Mouse (Mus musculus) kidney, adult 11 months (tissue): ENCODE data around the gene Irak2.

Source experiments
- DNase-seq: peaks from one replicate; pipeline ENCODE4 v3.0.0; 2022

Gene Irak2

DNA sequence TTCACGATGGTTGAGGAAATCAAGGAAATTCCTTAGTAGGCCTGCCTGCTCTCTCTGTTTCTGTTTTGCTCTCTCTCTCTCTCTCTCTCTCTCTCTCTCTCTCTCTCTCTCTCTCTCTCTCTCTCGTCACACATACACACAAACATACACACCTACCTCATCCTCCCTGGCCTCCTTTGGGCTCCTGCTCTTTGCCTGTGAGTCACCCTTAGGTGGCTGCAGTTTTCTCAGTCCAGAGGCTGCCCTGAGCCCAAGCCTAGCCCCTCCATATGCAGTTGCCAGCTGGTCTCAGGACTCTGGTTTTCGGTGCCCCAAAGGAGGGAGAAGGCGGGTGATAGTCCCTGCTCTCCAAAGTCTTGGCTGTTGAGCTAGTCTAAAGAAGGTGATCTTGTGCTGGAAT lies 4.8 kb downstream of the Irak2 start:
- no peak for DNase-seq

DNA sequence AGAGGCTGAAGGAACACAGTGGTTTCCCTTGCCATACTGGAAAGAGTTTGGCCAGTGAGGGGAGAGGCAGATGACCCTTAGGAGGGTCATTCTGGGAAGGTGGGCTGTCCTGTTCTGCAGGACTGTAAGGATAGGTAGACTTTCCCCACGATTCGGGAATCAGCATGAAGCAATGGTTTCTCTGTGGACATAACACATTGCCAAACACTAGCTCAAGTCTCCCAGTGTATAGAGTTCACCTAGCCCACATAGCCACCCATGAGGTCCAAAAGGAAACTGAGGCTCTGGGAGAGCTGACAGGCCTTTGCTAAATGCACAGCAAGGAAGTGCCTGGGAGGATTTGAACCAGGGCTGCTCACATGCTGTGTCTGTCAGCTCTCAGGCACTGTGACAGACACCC lies 5.7 kb downstream of the Irak2 start:
- DNase-seq, result no peak

DNA sequence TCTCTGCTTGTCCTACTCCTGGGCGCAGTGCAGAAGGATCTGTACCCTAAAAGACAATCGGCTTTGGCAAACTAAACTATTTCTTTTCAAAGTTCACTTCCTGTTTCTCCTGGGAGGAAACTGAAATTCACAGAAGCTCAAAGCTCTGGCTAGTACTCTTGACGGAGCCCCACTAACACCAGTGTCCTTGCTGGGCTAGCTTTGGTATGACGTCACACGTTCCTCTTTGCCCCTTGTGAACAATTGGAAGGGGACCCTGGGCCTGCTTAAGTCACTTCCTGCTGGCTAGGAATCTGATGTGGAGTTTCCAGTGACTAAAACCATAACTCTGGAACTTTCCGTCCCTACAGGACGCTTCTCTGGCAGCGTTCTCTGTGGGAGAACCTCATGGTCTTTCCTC lies 6.5 kb downstream of the Irak2 start:
- peak; percentile 68 for DNase-seq

DNA sequence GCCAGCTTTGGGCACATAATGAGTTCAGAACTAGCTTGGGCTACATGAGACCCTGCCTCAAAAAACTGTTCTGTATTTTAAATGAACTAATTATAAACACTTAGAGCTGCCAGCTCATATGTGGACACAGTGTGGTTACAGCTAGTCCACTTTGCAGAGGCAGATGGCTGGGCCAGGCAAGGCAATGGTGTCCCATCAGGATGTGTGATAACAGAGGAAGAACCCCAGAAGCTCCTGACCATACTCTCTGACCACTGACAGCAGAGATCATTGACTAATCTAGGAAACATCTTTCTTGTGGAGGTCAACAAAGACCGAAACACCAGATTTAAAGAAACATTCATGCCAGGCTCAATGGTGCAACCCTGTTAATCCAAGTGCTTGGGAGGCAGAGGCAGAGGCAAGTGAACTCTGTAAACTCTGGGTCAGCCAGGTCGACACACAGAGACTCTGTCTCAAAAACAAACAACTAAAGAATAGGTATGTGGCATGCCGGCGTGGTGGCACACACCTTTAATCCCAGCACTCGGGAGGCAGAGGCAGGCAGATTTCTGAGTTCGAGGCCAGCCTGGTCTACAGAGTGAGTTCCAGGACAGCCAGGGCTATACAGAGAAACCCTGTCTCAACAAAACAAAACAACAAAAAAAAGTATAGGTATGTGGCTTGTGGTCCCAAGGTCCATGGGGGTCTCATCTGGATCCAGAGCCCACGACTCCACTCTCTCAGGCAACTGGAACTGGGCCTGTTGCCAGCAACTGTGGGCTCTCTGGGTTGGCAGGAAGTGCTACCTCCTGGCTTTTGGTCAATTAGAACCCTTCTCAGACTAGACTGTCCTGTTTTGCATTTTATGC lies 11.3 kb downstream of the Irak2 start:
- DNase-seq, result no peak

DNA sequence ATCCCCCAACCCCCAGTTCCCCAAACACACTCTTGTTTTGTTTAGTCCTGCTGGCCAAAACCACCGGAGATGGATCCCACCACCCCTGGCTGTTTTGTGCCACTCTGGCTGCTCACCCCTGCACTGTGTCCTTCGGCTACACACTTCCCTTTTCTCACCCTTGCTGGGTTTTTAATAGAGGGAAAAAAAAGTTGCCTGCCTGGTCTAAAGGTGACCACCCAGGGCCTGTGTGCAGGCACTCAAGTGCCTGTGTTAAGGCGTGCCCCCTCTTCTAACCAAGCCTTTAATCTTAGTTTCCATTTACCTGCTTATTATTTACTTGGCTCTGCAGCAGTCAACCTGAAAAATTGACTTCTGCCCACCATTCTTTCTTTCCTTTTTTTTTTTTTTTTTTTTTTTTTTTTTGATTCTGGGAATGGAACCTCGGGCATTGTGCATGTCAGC lies 12.0 kb downstream of the Irak2 start:
- DNase-seq, result no peak

DNA sequence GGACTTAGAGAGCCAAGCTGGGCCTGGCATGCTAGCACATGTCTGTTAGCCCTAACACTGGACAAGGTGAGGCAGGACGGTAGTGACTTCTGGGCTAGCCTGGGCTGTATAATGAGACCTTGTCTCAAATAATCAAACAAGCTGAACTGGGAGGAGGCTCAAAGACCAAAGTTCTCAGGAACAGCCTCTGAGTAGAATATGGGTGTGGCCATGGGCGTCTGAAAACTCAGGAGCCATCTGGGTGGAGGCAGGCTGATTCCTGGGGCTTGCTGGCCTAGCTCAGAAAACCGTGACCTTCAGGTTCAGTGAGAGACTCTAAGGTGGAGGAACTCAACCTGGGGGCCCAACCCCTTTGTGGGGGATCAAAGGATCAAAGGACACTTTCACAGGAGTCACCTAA lies 13.4 kb downstream of the Irak2 start:
- no peak for DNase-seq

DNA sequence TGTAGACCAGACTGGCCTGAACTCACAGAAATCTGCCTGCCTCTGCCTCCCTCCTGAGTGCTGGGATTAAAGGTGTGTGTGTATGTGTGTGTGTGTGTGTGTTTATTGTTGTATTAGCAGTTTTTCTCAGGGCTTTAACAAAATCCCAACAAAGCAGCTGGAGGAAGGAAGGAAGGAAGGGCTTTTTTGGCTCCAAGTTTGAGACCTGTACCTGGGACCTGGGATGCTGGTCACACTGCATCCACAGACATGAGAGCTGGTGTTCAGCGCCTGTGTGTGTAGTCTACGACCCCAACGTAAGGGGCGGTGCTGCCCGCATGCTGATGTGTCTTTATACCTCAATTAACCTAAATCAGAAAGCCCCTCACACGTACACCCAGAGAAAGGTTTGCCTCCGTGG lies 15.3 kb downstream of the Irak2 start:
- no peak for DNase-seq

DNA sequence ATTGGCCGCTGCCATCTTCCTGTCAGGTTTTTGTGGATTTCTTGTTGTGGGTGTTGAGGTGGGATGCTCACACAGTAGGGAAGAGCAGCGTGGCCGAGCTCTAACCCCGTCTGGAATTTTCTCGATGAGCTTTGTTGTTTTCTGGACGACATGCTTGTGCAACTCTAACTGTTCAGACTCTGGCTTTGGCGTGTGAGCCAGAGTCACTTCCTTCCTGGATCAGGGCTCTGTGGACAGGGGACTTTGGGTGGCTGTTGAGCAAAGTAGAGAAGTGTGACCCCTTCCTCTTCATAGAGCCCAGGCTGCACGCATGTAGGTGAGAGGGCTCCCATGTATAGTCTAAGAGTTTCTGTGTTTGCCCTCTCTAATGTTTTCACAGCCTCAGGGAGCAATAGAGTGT lies 15.8 kb downstream of the Irak2 start:
- DNase-seq, result no peak

DNA sequence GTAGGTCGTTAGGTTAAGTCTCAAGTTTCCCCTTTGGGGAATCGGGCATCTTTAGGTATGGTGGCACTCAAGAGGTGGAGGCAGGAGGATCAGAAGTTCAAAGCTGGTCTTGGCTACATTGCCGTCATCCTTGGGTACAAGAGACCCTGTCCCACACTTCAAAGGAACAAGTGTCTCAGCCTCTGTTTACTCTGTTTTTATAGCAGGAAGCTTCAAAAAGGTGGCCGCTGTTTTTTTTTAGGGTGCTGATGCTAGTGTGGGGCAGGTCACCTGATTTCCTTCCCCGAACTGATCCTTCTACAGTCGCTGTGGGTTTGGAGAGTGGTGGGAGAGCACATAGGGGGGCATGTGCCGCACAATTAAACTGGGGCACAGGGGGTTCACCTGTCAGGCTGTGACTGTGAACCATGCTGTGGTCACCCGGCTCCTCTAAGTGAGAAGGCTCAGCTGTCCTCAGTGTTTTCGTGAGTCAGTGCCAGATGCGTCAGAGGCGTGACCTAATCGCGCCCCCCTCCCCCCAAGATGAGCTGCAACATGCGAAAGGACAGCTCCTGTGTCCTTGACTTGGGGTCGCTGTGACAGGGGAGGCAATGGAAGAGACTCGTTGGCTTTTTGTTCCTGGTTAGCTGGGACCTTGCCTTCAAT lies 16.6 kb downstream of the Irak2 start:
- DNase-seq, result no peak

DNA sequence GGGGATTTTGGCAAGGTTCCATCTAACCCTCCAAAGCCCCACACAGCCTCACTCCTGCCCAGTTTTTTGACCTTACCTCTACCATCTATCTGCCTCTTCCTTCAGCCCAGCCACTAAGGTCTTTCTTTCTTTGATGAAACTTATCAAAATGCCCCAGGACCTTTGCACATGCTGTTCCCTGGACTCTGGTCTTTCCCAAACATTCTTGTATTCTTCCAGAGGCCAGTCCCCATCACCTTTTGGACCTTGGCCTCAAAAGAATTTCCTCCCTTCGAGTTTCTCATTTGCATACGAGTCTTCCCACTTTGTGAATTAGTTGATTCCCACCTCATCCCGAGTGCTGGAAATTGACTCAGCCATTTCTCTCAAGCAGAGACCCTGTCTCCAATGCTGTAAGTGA lies 17.2 kb downstream of the Irak2 start:
- no peak for DNase-seq

DNA sequence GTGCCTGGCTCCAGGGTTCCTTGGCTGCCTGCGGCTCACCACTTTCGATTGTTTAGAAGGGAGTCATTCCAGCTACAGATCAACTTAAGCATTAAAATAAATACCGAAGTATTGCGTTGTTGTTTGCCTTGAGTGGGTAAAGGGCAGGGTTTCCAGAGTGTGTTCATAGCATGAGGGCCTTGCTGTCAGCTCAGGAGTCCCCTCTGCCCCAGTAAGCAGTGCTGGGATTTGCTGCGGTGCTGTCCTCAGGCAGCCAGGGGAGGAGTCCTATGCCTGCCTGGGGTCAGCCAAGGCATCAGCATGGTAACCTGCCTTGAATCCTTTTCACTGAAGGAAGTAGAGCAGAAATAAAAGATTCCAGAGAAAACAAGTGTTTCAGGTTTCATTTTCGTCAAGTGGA lies 18.6 kb downstream of the Irak2 start:
- peak; percentile 53 for DNase-seq

DNA sequence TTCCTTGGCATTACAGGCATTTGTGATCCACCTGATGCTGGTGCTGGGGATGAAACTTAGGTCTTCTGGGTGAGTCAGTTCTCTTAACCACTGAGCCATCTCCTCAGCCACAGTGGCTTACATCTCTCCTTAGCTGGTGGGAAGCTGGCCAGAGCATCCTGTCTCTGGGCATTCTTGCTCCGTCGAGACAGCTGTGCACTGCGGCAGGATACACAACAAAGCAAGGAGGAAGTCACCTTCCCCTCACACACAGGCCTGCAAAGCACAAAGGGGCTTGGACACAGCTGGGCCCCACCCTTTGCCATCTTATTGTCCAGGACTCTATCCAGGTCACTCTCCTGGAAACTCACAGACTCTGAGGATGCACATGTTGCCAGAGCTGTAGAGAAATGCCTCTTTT lies 20.0 kb downstream of the Irak2 start:
- DNase-seq, result peak; percentile 38

DNA sequence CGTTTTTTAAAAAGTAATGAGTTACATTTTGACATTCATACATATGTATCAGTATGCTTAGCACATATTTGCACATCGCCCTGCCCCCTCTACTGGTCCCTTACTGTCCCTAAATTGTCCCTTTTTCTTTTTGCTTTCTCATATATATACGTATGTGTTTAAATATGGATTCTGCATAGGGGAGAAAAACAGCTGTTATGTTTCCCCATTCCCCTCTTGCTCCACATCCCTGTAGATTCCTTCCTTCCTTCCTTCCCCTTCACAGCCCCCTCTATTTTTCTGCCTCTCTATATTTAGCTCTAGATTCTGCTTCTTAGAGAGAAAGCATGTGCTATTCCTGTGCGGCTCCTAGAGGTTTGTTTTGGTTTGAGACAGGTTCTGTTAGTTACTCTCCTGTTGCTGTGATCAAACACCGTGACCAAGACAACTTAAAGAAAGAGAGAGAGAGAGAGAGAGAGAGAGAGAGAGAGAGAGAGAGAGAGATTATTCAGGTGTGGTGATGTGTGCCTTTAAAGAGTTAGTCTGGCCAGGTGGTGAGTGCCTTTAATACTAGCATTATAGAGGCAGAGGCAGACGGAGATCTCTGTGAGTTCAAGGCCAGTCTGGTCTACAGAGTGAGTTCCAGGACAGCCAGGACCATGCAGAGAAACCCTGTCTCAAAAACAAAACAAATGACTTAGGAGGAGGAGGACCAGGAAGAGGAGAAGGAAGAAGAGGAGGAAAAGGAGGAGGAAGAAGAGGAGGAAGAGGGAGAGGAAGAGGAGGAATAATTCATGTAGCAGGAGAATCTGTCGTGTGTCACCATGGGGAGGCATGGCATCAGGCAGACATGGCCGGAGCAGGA lies 21.6 kb downstream of the Irak2 start:
- no peak for DNase-seq

DNA sequence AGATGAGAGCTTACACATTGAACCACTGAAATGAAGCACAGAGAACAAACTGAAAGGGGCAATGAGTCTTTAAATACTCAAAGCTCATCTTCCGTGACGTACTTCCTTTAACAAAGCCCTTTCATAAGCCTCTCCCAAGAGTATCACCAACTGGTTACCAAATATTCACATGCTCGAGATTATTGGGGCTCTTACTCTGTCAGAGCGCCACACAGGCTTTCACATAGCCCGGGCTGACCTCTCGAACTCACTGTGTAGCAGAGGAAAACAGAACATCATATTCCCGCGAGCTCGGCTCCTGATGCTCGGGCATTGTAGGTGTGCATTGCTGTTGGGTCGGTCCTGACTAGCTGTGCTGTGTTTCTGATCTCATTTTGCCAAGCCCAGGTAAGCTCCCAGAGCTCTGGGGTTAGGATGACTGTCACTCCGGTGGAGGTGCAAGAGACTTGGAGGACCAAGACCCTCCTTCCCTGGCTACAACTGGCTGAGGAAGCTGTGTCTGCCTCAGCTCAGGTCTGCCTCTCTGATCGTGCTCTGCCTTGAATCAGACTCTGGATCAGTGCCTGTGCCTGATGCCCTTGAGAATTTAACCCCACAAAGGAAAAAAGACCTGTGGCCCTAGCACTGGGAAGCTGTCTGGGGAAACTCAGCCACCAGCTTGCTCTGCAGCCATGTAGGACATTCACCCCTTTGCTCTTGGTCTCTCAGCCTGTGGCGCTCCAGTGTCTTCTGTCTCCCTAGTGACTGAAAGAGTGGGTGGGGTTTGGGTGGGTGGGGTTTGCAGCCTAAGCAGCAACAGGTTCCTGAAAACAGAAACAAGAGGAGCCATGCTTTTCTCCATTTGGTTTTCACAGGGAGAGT lies 22.5 kb downstream of the Irak2 start:
- no peak for DNase-seq

DNA sequence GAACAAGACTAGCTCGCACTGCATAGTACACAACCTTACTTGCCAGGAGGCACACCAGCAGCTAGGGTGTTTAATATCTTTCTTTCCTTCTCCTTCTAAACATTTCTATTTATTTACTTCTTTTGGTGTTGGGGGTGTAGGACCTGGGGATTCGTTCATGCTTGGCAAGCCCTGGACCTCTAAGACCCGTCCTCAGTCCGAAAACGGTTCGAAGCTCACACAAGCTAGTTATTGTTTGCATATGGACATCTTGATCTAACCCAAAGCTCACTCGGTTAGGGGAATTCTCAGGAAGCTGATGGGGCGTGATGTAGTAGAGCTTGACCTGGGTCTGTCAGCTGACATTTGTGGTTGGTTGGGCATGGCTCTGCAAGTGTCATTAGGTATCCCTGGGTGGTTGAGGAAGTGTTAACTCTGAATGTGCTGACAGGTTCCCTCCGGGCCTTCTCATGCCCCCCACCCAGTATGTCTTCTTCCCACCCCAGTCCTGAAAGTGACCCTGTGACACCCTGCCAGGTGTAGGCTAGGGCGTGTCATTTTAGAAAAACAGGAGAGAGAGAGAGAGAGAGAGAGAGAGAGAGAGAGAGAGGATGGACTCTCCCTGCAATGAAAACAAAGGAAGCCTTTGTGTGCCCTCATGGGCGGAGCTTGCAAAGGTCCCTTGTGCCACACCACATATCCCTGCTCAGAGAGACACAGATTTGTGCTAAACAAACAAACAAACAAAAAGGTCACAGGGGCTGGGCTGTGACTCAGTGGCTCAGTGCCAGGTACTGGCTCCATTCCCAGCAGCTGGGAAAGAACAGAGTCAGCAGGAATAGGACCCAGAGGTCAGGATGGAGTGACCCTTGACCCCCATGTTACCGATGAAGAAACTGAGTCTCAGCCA lies 23.3 kb downstream of the Irak2 start:
- DNase-seq, result peak; percentile 83

DNA sequence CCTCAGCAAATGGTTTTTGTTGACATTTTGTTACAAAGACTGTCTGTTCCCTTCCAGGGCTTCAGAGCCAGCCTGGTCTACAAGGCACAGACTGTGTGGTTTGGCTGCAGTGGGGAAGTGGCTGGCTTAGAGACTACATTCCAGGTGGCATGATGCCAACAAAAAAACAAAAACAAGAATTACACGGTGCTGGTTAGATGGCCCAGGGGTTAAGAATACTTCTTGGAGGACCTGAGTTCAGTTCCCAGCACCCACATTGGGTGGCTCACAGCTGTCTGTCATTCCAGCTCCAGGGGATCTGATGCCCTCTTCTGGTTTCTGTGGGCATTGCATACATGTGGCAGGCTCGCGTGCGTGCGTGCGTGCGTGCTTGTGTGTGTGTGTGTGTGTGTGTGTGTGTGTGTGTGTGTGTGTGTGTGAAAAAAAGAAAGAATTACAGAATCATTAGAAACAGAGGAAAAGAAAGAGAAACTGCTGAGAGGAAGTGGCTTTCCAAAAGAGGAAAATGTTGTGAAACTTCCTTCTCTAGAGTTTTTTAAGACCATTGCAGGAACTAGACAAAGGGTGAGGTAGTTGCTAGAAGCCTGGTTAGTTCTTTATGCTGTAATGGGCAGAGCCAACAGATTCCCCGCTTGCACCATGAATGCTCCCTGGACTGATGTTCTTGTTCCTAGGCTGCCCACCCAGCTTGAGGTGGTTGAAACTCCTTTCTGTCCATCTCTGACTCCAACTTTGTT lies 24.9 kb downstream of the Irak2 start:
- no peak for DNase-seq

DNA sequence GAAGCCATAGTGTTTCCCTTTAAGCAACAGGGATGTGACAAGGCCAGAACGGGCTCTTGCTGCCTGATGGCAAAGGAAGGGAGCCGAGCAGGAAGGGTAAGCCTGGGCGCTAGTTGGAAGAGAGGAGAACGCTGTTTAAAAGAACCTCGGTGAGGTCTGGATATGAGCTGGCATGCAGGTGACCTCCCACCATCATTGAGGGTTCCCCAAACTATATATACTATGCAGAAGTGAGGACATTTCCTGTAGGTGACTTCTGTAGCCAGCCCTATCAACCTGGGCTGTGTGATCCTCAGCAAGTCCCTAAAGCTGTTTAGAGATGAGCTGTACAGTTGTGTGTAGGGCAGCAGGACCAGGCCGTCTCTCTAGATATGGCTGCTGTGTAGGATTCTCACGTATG lies 26.0 kb downstream of the Irak2 start:
- DNase-seq, result no peak

DNA sequence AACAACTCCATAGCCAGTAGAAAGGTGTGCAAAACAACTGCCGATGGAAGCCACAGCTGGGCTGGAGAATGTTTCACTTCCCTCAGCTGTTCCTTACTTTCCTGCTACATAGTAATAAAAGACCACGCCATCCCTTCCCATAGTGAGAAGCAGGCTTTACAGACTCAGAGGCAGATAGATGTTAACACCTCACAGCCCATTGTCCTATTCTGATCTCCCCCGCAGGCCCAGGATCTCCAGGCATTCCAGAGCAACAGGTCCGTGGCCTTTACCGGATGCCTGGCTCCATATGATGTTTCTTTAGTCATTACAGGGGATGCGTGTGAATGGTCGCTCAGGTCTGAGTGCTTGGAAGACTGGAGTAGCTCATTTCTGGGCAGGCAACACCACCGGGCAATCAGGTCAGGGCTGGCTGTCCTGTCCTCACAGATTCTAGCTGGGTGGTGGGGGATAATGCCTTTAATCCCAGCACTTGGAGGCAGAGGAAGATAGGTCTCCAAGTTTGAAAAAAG lies 29.4 kb downstream of the Irak2 start:
- DNase-seq, result no peak

DNA sequence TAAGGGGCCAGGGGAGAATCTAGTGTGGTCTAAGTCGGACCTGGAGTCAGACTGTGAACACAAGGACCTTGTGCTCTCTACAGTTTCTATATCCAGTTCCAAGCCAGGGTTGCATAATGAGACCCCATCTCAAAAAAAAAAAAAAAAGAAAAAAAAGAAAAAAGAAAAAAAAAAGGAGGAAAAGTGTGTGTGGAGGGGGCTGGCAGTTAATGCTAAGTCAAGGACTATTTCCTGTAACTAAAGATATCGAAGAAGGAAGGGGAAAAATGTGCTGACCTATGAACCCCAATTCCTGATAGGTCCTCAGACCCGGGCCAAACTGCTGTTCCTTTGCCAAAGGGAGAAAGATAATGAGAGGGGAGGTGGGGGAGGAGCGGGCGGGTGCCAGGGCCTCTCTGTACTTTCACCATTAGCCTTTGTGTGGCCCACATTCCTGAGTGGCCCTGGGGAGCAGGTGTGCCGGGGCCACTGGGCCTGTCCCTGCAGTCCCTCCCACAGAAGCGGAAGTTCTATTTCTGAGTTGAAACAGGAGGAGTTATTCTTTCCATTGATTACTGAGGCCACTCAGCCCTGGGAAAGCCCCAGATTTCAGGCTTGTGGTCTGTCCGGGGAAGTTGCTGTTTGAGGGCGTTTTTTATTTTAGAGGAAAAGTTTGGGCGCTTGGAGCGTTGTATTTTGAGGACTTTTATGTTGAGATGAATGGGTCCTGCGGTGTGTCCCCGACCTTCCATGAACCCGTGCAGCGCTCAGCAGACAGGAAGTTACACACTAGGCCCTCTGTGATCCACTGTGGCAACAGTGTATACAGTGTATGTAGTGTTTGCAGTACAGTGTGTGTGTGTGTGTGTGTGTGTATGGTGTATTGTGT lies 30.3 kb downstream of the Irak2 start:
- no peak for DNase-seq

DNA sequence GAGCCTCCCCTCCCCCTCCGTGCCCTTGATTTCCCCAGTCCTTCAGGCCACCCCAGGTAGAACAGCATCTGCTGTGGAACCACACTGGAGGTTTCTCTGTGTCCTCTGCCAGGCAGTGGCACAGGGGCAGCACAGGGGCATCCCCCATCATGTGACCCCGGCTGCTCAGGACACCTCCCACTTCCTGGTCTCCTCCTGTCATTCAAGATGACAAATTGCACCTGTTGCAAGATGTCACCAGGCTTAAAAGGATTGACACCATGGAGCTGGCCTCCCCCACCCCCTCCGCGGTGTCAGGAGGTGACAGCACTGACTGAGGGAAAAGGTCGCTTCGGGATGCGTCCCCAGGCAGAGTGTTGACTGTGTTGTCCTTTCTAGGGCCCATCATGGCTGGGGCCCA lies 31.6 kb downstream of the Irak2 start:
- DNase-seq, result no peak
